Mouse (Mus musculus) megakaryocyte, embryonic 14.5 days (primary cell): Measurements from ENCODE around the gene Gimap5. TPM values are rescaled to one million over a fixed set of nuclear protein-coding genes. Genes with fewer than 3 reads are reported as not detected.

Experiments used
- H3K27me3 ChIP-seq: replicated peaks from 2 replicates; pipeline ENCODE3; 2012; ENCODE audit warnings: inconsistent platforms
- H3K36me3 ChIP-seq: replicated peaks from 2 replicates; pipeline ENCODE3; 2012; ENCODE audit warnings: low read length, inconsistent platforms, mixed read lengths
- H3K4me1 ChIP-seq: 2 replicates; pipeline ENCODE4 v1.6.1; 2012; ENCODE audit warnings: inconsistent platforms
- H3K4me3 ChIP-seq: replicated peaks from 2 replicates; pipeline ENCODE3; 2012; ENCODE audit warnings: moderate library complexity, mild to moderate bottlenecking, inconsistent platforms
- H3K9me3 ChIP-seq: 2 replicates; pipeline ENCODE4 v1.6.1; 2012; ENCODE audit warnings: inconsistent platforms
- FLI1 ChIP-seq: IDR thresholded peaks from 2 replicates; pipeline ENCODE4 v1.6.1; 2012; ENCODE audit warnings: low read length, inconsistent platforms, mixed read lengths
- GATA1 ChIP-seq: IDR thresholded peaks from 3 replicates; pipeline ENCODE4 v1.6.1; 2012; ENCODE audit warnings: mixed read lengths, low read length, inconsistent platforms, borderline replicate concordance
- polyA plus RNA-seq: library from polyadenylated mRNA; stranded (reverse); fragments of >175 nt; gene quantifications from 2 replicates; pipeline ENCODE4 v1.2.3, GENCODE M21; 2012; ENCODE audit warnings: low replicate concordance; ENCODE audit not compliant: insufficient read depth

The Gimap5 gene
- polyA plus RNA-seq, 1 experiment = 21.4 TPM

DNA sequence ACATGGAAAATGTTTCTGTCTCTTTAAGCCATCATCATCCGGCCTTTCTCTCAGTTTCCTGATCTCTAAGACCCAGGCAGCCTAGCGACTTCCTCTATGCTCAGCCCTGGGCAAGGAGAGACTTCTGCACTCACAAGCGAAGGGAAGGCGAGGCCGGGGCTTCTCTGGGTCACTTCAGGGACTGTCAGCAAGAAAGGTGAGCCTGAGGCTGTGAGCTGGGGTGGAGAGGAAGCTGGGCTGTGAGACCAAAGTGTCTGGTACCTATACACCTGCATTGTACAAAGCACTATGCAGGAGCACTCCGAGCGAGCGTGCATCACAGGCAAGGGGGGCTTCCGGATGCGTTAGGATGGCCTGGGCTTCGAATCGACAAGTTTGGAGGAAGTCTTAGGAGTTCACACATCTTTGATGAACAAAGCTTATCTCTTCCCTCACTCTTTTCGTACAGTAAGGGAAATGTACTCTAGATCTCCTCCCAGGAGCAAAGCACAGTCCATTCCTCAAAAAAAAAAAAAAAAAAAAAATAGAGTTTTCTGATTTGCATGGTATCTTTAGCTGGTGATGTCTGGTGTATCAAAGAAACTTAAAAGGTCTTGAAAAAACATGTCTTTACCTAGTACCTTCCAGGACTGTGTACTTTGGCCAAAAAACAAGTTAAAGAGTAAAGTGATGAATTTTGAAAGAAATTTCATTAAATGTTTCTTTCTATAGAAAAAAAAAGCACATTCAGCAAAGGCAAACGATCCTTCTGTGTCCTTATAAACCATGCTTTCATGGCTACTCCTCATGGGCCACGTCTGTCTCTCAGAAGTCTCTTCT, 6.8 kb upstream of the Gimap5 start, which contains the start of gene Gimap1:
Gene Gimap1 (plus strand): TSS at position 94 of the 819 bp plus-strand sequence.
- peaks cover 71% of the 10 kb centered on the region for H3K4me1 ChIP-seq

DNA sequence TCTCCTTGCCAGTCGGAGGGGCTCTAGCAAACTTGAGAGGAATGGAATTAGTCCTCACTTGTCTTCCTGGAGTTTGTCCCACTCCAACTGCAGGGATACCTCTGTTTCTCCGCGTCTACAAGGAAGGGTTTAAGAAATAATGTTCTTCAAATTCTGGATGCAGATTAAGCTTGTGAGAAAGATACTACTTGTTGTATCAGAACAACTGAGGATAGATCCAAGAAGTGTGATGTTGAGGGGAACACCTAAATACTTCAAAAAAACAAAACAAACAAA, 6.3 kb upstream of the Gimap5 start:
- Histone ChIP-seq H3K27me3 (no peaks in the 10 kb centered on the region), H3K4me1 (peaks cover 76% of the 10 kb centered on the region), H3K4me3 (peak overlapping the region; percentile 96), H3K36me3 (peaks cover 40% of the 10 kb centered on the region), H3K9me3 (peaks cover 2% of the 10 kb centered on the region; the same call in 1 of the 2 replicates)
- TF ChIP-seq FLI1 = no peak

More for the DNA sequence above, 6.8 kb upstream of the Gimap5 start, which contains the start of gene Gimap1:
- TF ChIP-seq FLI1 (0 out of 2 replicates have a peak, but pooled peaks have one; percentile 35), GATA1 (no peak; the same call in 2 of the 3 replicates)
- H3K9me3 ChIP-seq = peaks cover 2% of the 10 kb centered on the region; the same call in 1 of the 2 replicates
- H3K36me3 ChIP-seq = peaks cover 36% of the 10 kb centered on the region
- peak within 1 kb of the TSS; percentile 96 for H3K4me3 ChIP-seq
- H3K27me3 ChIP-seq = no peaks in the 10 kb centered on the region

DNA sequence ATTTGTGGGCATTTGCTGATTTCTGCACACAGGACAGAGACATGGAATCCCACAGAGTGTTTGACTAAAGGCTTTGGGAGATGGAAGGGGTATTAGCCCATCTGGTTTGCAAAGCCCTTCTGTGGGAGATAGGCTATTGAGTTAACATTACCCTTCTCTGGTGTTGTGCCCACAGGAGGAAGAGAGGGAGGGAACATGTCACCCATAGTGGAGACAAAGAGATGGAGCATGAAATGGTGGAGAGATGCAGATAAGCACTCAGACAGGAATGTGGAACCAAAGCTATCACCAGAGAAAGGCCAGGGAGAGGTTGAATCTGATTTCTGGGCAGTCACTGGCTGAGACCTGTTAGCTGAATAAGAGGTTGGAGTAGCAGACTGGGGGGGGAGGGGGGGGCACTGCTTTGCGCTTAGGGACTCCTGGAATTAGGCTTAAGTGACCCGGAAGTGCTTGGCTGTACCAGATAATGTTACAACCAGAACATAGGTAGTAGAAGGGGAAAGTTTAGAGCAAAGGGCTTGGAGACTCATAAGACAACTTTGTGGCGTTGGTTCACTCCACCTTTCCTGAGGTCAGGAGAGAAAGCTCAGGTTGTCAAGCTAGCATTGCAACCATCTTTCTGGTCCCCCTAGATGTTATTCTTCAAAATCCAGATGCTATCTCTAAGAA, 5.4 kb upstream of the Gimap5 start:
- H3K4me1 ChIP-seq = peaks cover 84% of the 10 kb centered on the region
- peak overlapping the region; percentile 96 for H3K4me3 ChIP-seq
- peaks cover 40% of the 10 kb centered on the region for H3K36me3 ChIP-seq
- no peaks in the 10 kb centered on the region for H3K27me3 ChIP-seq
- H3K9me3 ChIP-seq = peaks cover 2% of the 10 kb centered on the region; the same call in 1 of the 2 replicates
- TF ChIP-seq GATA1 (no peak), FLI1 (no peak)

DNA sequence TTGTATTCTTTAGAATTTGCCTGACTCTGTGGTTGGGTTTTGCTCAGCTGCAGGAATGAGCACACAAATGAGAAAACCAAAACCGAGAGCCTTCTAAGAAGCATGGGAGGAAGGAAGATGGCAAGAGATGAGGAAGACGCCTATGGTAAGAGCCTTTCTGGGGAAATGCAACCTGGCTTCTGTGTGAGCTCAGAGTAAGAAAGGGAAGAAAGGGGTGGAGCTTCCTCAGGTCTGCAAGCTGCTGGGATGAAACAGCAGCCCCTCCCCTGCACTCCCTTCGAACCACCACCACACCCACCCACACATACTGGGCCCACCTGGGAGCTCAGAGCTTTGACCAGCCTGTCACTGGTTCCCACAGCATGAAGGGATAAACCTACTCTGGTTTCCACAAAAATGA, 4.7 kb upstream of the Gimap5 start:
- H3K27me3 ChIP-seq = no peaks in the 10 kb centered on the region
- TF ChIP-seq GATA1 (no peak), FLI1 (no peak)
- H3K36me3 ChIP-seq = peaks cover 40% of the 10 kb centered on the region
- no peak overlapping the region for H3K4me3 ChIP-seq
- peaks cover 86% of the 10 kb centered on the region for H3K4me1 ChIP-seq
- 0 out of 2 replicates have a peak, but pooled peaks cover 2% of the 10 kb centered on the region for H3K9me3 ChIP-seq

DNA sequence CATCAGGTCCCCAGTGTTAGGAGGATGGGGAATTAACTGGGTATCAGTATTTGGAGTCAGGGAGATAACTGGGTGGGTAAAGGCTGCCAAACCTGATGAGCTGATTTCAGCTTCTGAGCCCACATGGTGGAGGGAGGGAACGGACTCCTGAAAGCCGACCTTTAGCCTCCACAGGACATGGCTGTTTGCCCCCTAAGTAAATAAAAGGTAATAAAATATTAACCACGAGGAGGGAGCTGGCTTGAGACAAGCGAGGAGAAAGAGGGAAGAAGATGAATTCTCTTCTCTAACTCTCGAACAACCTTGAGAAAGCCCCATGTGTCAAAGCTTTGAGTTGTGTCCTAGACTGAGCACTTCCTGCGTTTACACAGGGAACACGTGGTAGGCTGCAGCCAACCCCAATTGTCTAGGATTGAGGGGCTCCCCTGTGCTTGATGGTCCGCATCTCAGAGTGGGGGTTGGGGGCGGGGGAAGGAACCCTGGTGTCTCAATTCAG, 4.2 kb upstream of the Gimap5 start:
- no peak overlapping the region for H3K4me3 ChIP-seq
- peaks cover 86% of the 10 kb centered on the region for H3K4me1 ChIP-seq
- H3K9me3 ChIP-seq = 0 out of 2 replicates have a peak, but pooled peaks cover 2% of the 10 kb centered on the region
- peaks cover 40% of the 10 kb centered on the region for H3K36me3 ChIP-seq
- H3K27me3 ChIP-seq = no peaks in the 10 kb centered on the region
- TF ChIP-seq GATA1 (no peak), FLI1 (no peak)

DNA sequence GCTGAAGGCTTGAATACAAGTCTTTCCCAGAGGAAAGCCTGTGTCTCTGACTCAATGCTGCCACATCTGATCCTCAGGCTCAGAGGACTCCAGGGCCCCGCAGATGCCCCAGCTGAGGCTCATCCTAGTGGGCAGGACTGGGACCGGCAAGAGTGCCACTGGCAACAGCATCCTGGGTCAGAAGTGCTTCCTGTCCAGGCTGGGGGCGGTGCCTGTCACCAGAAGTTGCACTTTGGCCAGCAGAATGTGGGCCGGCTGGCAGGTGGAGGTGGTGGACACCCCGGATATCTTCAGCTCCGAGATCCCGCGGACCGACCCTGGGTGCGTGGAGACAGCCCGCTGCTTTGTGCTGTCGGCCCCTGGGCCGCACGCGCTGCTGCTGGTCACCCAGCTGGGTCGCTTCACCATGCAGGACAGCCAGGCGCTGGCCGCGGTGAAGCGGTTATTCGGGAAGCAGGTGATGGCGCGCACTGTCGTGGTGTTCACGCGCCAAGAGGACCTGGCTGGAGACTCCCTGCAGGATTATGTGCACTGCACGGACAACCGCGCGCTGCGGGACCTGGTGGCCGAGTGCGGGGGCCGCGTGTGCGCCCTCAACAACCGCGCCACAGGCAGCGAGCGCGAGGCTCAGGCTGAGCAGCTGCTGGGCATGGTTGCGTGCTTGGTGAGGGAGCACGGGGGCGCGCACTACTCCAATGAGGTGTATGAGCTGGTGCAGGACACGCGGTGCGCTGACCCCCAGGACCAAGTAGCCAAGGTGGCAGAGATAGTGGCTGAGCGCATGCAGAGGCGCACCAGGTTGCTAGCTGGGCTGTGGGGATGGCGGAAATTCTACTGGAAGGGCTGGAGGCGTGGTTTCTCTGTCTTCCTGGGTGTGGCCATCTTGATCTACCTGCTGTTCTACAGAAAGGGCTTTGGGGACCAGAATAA, 3.3 kb upstream of the Gimap5 start:
- Histone ChIP-seq H3K4me3 (peak overlapping the region; percentile 38), H3K27me3 (no peaks in the 10 kb centered on the region), H3K4me1 (peaks cover 86% of the 10 kb centered on the region), H3K9me3 (0 out of 2 replicates have a peak, but pooled peaks cover 2% of the 10 kb centered on the region), H3K36me3 (peaks cover 40% of the 10 kb centered on the region)
- TF ChIP-seq GATA1 (no peak), FLI1 (no peak)

DNA sequence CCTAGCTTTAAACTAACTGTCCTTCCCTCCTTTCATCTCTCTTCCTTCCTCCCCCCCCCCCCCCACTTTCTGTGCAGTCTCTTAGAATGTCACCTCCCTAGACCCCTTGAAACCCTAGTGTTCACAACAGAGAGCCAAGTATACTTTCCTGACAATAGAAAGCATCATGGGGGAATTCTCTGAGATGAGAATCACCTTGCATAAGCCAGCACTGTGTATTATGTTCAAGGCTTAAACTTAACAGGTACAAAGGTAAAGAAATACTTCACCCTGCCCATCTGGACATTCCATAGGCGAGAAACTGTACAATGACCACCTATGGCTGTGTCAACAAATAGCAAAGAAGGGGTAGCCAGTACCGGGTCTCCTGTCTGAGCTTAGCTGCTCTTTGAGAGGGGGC, 507 bp upstream of the Gimap5 start:
- Histone ChIP-seq H3K27me3 (no peaks in the 10 kb centered on the region), H3K9me3 (0 out of 2 replicates have a peak, but pooled peaks cover 2% of the 10 kb centered on the region), H3K4me1 (peaks cover 75% of the 10 kb centered on the region), H3K4me3 (peak overlapping the region; percentile 89), H3K36me3 (peaks cover 44% of the 10 kb centered on the region)
- TF ChIP-seq FLI1 (no peak), GATA1 (no peak)

DNA sequence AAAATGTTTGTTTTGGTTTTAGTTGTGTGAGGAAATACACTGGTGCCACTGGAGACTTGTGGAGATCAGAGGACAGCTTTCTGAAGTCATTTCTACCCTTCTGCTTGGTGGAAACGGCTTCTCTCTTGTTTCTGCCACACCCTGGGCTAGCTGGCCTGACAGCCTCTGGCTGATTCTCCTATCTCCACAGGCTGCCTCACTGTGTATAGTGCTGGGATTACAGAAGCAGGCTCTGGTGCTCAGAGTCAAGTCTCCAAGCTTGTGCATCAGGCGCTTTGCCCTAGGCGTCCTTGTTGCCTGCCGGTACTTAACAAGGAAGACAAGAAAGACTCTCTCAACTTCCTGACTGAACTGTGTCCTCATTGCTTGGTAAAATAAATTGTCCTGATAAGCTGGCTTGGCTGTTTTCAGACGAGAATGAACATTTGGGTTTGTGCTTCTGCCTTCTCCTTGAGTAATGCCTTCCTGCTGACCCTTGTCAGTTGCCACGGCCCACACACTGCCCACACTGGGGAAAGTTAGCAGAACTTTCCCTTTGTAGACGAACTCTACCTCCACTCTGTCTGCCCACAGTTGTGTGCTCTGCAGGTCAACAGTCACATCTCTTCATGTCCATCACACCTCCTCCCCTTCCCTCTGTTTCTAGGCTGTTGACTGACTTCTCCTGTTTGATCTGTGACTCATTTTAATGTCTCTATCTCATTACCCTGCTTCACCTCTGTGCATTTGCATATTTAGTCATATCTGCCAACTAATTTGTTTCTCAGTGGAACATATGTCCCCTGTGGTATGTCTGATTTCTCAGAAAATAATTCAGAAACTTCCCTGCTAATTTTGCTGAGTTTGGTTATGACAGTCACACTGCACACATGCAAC, 1.3 kb downstream of the Gimap5 start:
- Histone ChIP-seq H3K27me3 (no peaks in the 10 kb centered on the region), H3K9me3 (0 out of 2 replicates have a peak, but pooled peaks cover 2% of the 10 kb centered on the region), H3K4me3 (peak overlapping the region; percentile 89), H3K4me1 (peaks cover 57% of the 10 kb centered on the region), H3K36me3 (peaks cover 38% of the 10 kb centered on the region)
- TF ChIP-seq FLI1 (no peak), GATA1 (no peak)

DNA sequence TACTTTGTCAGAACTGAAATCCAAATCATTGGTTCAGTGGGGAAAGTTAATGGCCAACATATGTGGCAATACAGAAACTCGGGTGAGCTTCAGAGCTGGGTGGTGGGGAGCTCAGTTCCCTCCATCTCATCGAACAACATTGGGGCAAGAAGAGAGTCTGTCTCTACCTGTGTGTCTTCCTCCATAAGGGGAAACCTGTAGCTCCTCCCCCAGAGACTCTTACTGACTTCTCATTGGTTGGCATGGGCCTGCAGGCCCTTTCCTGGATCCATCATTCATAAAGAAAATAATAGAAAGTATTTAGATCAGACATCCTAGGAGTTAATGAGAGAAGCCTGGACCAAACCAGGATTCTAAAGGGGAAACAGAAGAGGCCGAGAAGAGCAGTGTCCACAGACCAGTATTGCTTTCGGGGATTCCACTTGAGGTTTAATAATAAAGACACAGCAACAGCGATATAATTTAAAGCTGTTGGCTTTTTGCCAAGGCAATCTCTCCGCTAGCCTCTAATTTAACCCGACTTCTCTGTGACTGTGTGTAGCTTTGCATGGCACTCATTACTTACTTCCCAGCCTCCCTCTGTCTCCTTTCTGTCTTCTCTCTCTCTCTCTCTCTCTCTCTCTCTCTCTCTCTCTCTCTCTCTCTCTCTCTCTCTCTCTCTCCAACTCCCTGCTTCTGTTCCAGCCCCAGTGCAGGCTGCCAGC, 17.7 kb downstream of the Gimap5 start:
- H3K9me3 ChIP-seq = peaks cover 7% of the 10 kb centered on the region
- H3K4me1 ChIP-seq = 0 out of 2 replicates have a peak, but pooled peaks cover 10% of the 10 kb centered on the region
- TF ChIP-seq FLI1 = no peak
- TF ChIP-seq GATA1 = no peak
- no peak overlapping the region for H3K4me3 ChIP-seq
- no peaks in the 10 kb centered on the region for H3K36me3 ChIP-seq
- no peaks in the 10 kb centered on the region for H3K27me3 ChIP-seq
